Mouse (Mus musculus) large intestine, adult 2 months (tissue): ENCODE measurements around the gene Gm4353. TPM values are rescaled to one million over a fixed set of nuclear protein-coding genes. Genes with fewer than 3 reads are reported as not detected.

Experiments
- DNase-seq: peaks from one replicate; pipeline ENCODE4 v3.0.0-alpha.2; 2012; ENCODE audit warnings: low read depth, low spot score
- WGBS: fragments of 180-500 bp; shearing (Covaris S2); methylation state at CpG from one replicate; pipeline ENCODE4 v1.1.7; 2018; 5-methylcytosine and 5-hydroxymethylcytosine counted together
- polyA plus RNA-seq: library from polyadenylated mRNA; depleted of rRNA; stranded (reverse); fragments of >200 nt; gene quantifications from 2 replicates; pipeline ENCODE4 v1.2.3, GENCODE M21; 2012; rRNA removed

Gene Gm4353
- polyA plus RNA-seq, 1 experiment = 0.81 TPM

- WGBS = under 1% methylated on average over 38 of the region's 38 CpGs
- peak; percentile 94 for DNase-seq
These were observed 8.5 kb upstream of the Gm4353 start for GRCm38 (mm10) chr7:116092710-116093465.

GRCm38 (mm10) chr7:116060739-116061138 lies 23.7 kb downstream of the Gm4353 start:
- 55% methylated on average over 1 of the region's 1 CpGs for WGBS

GRCm38 (mm10) chr7:116040470-116041019 lies 43.9 kb downstream of the Gm4353 start:
- WGBS = 35% methylated on average over 15 of the region's 15 CpGs
- DNase-seq = no peak

More at GRCm38 (mm10) chr7:116060739-116061138, 23.7 kb downstream of the Gm4353 start:
- DNase-seq = no peak

- WGBS = under 1% methylated on average over 48 of the region's 48 CpGs
These were observed 44.6 kb downstream of the Gm4353 start for GRCm38 (mm10) chr7:116039538-116040466.

GRCm38 (mm10) chr7:116039196-116039537 lies 45.3 kb downstream of the Gm4353 start, which contains the start of gene 1110004F10Rik:
1110004F10Rik (plus strand) TSS chr7:116039397.
- 4% methylated on average over 11 of the region's 11 CpGs for WGBS
- no peak for DNase-seq

More at GRCm38 (mm10) chr7:116039538-116040466, 44.6 kb downstream of the Gm4353 start:
- DNase-seq = no peak

- DNase-seq = no peak
- 5% methylated on average over 11 of the region's 11 CpGs for WGBS
These were observed 45.9 kb downstream of the Gm4353 start, which contains the start of gene Sox6 for GRCm38 (mm10) chr7:116038511-116038910. Sox6 (minus strand) TSS chr7:116038796.

- 17% methylated on average over 13 of the region's 13 CpGs for WGBS
- DNase-seq = no peak
These were observed 46.4 kb downstream of the Gm4353 start for GRCm38 (mm10) chr7:116038024-116038423.

GRCm38 (mm10) chr7:116036591-116037555 lies 47.6 kb downstream of the Gm4353 start:
- DNase-seq = no peak
- WGBS = 72% methylated on average over 18 of the region's 18 CpGs

- DNase-seq = no peak
- WGBS = 85% methylated on average over 4 of the region's 4 CpGs
These were observed 48.9 kb downstream of the Gm4353 start for GRCm38 (mm10) chr7:116035504-116035903.

- 2% methylated on average over 25 of the region's 25 CpGs for WGBS
- DNase-seq = no peak
These were observed 50.1 kb downstream of the Gm4353 start for GRCm38 (mm10) chr7:116034282-116034758.

- no peak for DNase-seq
- WGBS = under 1% methylated on average over 54 of the region's 54 CpGs
These were observed 50.8 kb downstream of the Gm4353 start for GRCm38 (mm10) chr7:116033371-116034241.

Other genes starting within 250 kb of the Gm4353 start
- 7.5 and 19.2 TPM in 2 replicates for gene Sox6, start 45.8 kb downstream of the Gm4353 start, polyA plus RNA-seq
- gene 1110004F10Rik, start 45.2 kb downstream of the Gm4353 start, polyA plus RNA-seq = 31.2 and 31.5 TPM in 2 replicates
- 19.3 and 31.4 TPM in 2 replicates for gene Plekha7, start 223.7 kb upstream of the Gm4353 start, polyA plus RNA-seq
- gene Rps13, start 249.6 kb upstream of the Gm4353 start, polyA plus RNA-seq = 126 and 130 TPM in 2 replicates